Mouse (Mus musculus) liver, postnatal 0 days (tissue): ENCODE measurements around the gene Npas2.

Source experiments
- CTCF ChIP-seq: sonication (generic); IDR thresholded peaks from 2 replicates; pipeline ENCODE4 v1.5.1; 2016; ENCODE audit warnings: antibody characterized with exemption, low read depth
- EP300 ChIP-seq: IDR thresholded peaks from 2 replicates; pipeline ENCODE4 v1.6.1; 2016; ENCODE audit warnings: antibody characterized with exemption, low read depth, mild to moderate bottlenecking

- TF ChIP-seq CTCF (no peak), EP300 (no peak)
These were observed 215.1 kb downstream of the Npas2 start for GRCm38 (mm10) chr1:39408668-39409067.
